Mouse (Mus musculus) skeletal muscle tissue, adult 2 months (tissue): Measurements from ENCODE around the gene Upk2.
"Not testable (repeated sequence)": the region's sequence is repeated elsewhere in the genome, so short reads cannot be mapped to it uniquely, and the experiment has no call there.

Experiments used
- DNase-seq: peaks from one replicate; pipeline ENCODE4 v3.0.0-alpha.2; 2012; ENCODE audit warnings: low read depth, low spot score

Gene Upk2

GRCm38 (mm10) chr9:44468224-44468623, 13.4 kb upstream of the Upk2 start:
- DNase-seq = no peak

- no peak for DNase-seq
Measured at GRCm38 (mm10) chr9:44461950-44462349, 7.2 kb upstream of the Upk2 start.

GRCm38 (mm10) chr9:44457035-44457742, 2.4 kb upstream of the Upk2 start:
- DNase-seq = no peak

- DNase-seq = peak; percentile 76
Measured at GRCm38 (mm10) chr9:44454132-44454890, 465 bp downstream of the Upk2 start.

GRCm38 (mm10) chr9:44450387-44450786, 4.4 kb downstream of the Upk2 start:
- DNase-seq = no peak

GRCm38 (mm10) chr9:44444402-44445025, 10.3 kb downstream of the Upk2 start:
- DNase-seq = not testable (repeated sequence)

- DNase-seq = no peak
Measured at GRCm38 (mm10) chr9:44440961-44441360, 13.8 kb downstream of the Upk2 start, which contains the start of gene Foxr1. Gene Foxr1, minus strand, starts transcription at chr9:44441136.

GRCm38 (mm10) chr9:44435747-44436146, 19.0 kb downstream of the Upk2 start:
- no peak for DNase-seq

GRCm38 (mm10) chr9:44432577-44433185, 22.1 kb downstream of the Upk2 start:
- DNase-seq = no peak

- no peak for DNase-seq
Measured at GRCm38 (mm10) chr9:44423576-44423975, 31.2 kb downstream of the Upk2 start.

GRCm38 (mm10) chr9:44420280-44420898, 34.4 kb downstream of the Upk2 start:
- no peak for DNase-seq

- DNase-seq = not testable (repeated sequence)
Measured at GRCm38 (mm10) chr9:44419730-44420129, 35.0 kb downstream of the Upk2 start.

GRCm38 (mm10) chr9:44418519-44419385, 36.0 kb downstream of the Upk2 start, which contains the start of gene Ccdc84:
Gene Ccdc84, minus strand, starts transcription at chr9:44418569.
- DNase-seq = no peak

GRCm38 (mm10) chr9:44417892-44418363, 36.8 kb downstream of the Upk2 start:
- peak; percentile 91 for DNase-seq

- DNase-seq = no peak
Measured at GRCm38 (mm10) chr9:44417156-44417891, 37.5 kb downstream of the Upk2 start.

- DNase-seq = no peak
Measured at GRCm38 (mm10) chr9:44412781-44413180, 42.0 kb downstream of the Upk2 start.

GRCm38 (mm10) chr9:44412306-44412705, 42.5 kb downstream of the Upk2 start:
- DNase-seq = no peak

- DNase-seq = no peak
Measured at GRCm38 (mm10) chr9:44411601-44412130, 43.1 kb downstream of the Upk2 start.

GRCm38 (mm10) chr9:44410647-44411336, 44.0 kb downstream of the Upk2 start:
- no peak for DNase-seq
